Mouse (Mus musculus) kidney, adult 2 months (tissue): Measurements from ENCODE around the gene Ankrd36. TPM values are rescaled to one million over a fixed set of nuclear protein-coding genes. Genes with fewer than 3 reads are reported as not detected.

Experiments
- DNase-seq: peaks from one replicate; pipeline ENCODE4 v3.0.0; 2021
- H3K27ac ChIP-seq: fragments of 200-500 bp; 2 replicates; pipeline ENCODE4 v1.5.1; 2012; ENCODE audit warnings: low read depth, low read length, control low read depth, inconsistent platforms; ENCODE audit not compliant: insufficient read depth
- H3K27me3 ChIP-seq: fragments of 200-500 bp; replicated peaks from 2 replicates; pipeline ENCODE4 v1.6.1; 2012; ENCODE audit warnings: mild to moderate bottlenecking, moderate library complexity, low read length, inconsistent platforms; ENCODE audit not compliant: control insufficient read depth, insufficient read depth
- H3K36me3 ChIP-seq: fragments of 200-500 bp; 2 replicates; pipeline ENCODE4 v1.6.1; 2012; ENCODE audit warnings: mild to moderate bottlenecking, moderate library complexity, low read length, inconsistent platforms; ENCODE audit not compliant: control insufficient read depth, insufficient read depth
- H3K4me1 ChIP-seq: fragments of 200-500 bp; 2 replicates; pipeline ENCODE4 v1.6.1; 2011; ENCODE audit warnings: low read length; ENCODE audit not compliant: control insufficient read depth, insufficient read depth
- H3K4me3 ChIP-seq: fragments of 200-500 bp; 2 replicates; pipeline ENCODE4 v1.5.1; 2011; ENCODE audit warnings: mild to moderate bottlenecking, low read depth, low read length, control low read depth; ENCODE audit not compliant: insufficient read depth
- CTCF ChIP-seq: fragments of 200-500 bp; conservative IDR thresholded peaks from 2 replicates; pipeline ENCODE4 v1.5.1; 2011; ENCODE audit warnings: low read depth, mild to moderate bottlenecking, control low read depth, low read length, moderate library complexity, mixed read lengths; ENCODE audit not compliant: insufficient read depth, insufficient read length
- POLR2A ChIP-seq: fragments of 200-500 bp; IDR thresholded peaks from one replicate; pipeline ENCODE4 v1.6.1; 2011; ENCODE audit warnings: low read depth, low read length, control low read depth
- WGBS: fragments of 180-500 bp; shearing (Covaris S2); methylation state at CpG from one replicate; pipeline ENCODE4 v1.1.7; 2018; 5-methylcytosine and 5-hydroxymethylcytosine counted together
- polyA plus RNA-seq: library from polyadenylated mRNA; depleted of rRNA; stranded (reverse); fragments of >200 nt; gene quantifications from 2 replicates; pipeline ENCODE4 v1.2.3, GENCODE M21; 2012

Ankrd36 gene
- polyA plus RNA-seq, 1 experiment = 0.03 TPM

DNA sequence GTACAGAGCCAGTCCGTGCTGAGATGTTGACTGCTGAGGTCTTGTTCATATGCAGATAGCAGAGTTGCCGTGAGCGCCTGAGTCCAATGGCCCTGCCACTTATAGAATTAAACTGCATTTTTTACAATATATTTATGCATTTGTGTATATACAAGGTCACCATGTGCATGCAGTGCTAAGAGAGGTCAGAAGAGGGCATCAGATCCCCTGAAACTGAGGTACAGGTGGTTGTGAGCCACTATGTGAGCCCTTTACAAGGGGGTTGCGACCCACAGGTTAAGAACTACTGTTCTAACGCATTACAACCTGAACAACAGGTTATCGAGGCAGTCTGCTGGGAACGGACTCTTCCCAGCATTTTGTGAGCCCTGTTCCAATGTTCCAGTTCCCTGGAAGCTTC lies 80.8 kb downstream of the Ankrd36 start:
- WGBS = 56% methylated on average over 7 of the region's 7 CpGs
- Histone ChIP-seq H3K4me1 (no peaks in the 10 kb centered on the region), H3K27me3 (no peaks in the 10 kb centered on the region), H3K4me3 (no peak overlapping the region), H3K27ac (no peak overlapping the region), H3K36me3 (no peaks in the 10 kb centered on the region)
- peak; percentile 4 for DNase-seq
- TF ChIP-seq POLR2A (no peak), CTCF (peak; percentile 49)

- TF ChIP-seq CTCF = no peak
- no peak for TF ChIP-seq POLR2A
- Histone ChIP-seq H3K4me1 (no peaks in the 10 kb centered on the region), H3K4me3 (no peak overlapping the region), H3K27ac (no peak overlapping the region), H3K27me3 (no peaks in the 10 kb centered on the region), H3K36me3 (no peaks in the 10 kb centered on the region)
- DNase-seq = no peak
- WGBS = 64% methylated on average over 6 of the region's 6 CpGs
Measured at GRCm38 (mm10) chr11:5682541-5682940, 113.1 kb downstream of the Ankrd36 start.

DNA sequence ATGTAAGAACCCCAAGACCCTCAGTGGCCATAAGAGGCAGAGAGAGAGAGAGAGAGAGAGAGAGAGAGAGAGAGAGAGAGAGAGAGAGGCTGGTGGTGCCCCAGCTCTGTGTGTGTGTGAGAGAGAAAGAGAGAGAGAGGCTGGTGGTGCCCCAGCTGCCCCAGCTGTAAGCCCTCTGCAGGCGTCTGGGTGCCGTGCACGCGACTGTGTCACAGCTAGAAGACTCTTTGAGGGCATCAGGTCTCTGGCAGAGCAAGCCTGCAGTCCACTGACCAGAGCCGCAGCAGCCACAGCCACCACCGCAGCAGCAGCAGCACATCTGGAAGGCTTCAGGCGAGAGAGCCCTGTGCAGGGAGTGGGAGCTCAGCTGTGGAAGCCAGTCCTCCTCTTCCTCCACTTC lies 114.8 kb downstream of the Ankrd36 start:
- Histone ChIP-seq H3K27me3 (no peaks in the 10 kb centered on the region), H3K4me1 (no peaks in the 10 kb centered on the region), H3K27ac (no peak overlapping the region), H3K4me3 (no peak overlapping the region), H3K36me3 (no peaks in the 10 kb centered on the region)
- no peak for DNase-seq
- TF ChIP-seq CTCF (no peak), POLR2A (no peak)
- WGBS = 35% methylated on average over 7 of the region's 7 CpGs

DNA sequence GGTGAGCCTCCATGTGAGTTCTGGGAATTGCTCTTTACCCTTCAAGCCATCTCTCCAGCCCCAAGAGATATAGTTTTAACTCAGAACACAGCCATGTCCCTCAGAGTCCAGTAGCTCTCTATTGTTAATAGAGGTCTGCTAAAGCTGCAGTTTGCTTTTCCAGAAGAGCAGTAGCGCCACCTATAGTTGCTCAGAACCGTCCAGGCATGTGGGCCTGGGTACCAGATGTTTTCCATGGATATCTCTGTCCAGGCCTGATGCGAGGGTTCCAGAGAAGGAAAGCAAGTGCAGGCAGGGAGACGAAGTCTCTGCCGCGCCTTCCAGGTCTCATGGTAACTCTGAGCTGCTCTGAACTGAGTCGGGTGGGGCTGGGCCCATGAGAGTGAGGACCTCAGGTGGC lies 122.3 kb downstream of the Ankrd36 start:
- no peaks in the 10 kb centered on the region for H3K36me3 ChIP-seq
- TF ChIP-seq POLR2A (no peak), CTCF (peak; percentile 64)
- no peak overlapping the region for H3K4me3 ChIP-seq
- 42% methylated on average over 7 of the region's 7 CpGs for WGBS
- H3K27ac ChIP-seq = no peak overlapping the region
- no peaks in the 10 kb centered on the region for H3K4me1 ChIP-seq
- H3K27me3 ChIP-seq = no peaks in the 10 kb centered on the region
- peak; percentile 55 for DNase-seq

DNA sequence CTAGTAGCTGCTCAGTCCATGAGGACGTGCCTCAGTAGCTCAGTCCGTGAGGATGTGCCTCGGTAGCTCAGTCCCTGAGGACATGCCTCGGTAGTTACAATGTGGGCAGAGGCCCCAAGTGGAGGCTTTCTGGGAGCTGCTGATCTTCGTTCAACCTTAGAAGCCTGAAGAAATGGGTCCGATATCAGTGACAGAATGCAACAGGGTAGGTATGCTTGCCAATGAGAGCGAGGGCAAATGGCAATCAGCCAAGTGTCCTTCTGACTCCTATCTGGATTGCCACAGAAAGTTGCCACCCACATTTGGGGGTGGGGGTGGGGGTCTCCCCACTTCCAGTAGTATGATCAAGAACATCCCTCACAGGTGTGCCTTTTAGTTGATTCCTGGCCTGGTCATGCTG lies 131.3 kb downstream of the Ankrd36 start:
- DNase-seq = no peak
- H3K4me1 ChIP-seq = no peaks in the 10 kb centered on the region; the same call in 1 of the 2 replicates
- no peak overlapping the region for H3K27ac ChIP-seq
- TF ChIP-seq CTCF = no peak
- no peak for TF ChIP-seq POLR2A
- H3K4me3 ChIP-seq = no peak overlapping the region
- no peaks in the 10 kb centered on the region for H3K27me3 ChIP-seq
- H3K36me3 ChIP-seq = no peaks in the 10 kb centered on the region
- WGBS = 74% methylated on average over 7 of the region's 7 CpGs

DNA sequence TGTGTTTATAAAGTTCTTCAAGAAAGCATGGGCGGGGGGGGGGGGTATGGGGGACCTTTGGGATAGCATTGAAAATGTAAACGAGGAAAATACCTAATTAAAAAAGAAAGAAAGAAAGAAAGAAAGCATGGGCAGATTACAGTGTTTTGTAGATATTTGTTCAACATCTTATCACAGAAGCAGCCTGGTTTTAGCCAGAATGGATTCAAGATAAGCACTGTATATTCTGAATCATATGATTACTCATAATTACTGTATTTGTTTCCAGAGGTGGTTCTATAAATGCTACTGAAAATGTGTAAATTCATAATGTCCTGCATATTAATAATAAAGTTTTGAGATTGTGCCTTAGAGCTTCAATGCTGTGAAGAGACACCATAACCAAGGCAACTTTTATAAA lies 131.8 kb downstream of the Ankrd36 start:
- TF ChIP-seq CTCF (no peak), POLR2A (no peak)

DNA sequence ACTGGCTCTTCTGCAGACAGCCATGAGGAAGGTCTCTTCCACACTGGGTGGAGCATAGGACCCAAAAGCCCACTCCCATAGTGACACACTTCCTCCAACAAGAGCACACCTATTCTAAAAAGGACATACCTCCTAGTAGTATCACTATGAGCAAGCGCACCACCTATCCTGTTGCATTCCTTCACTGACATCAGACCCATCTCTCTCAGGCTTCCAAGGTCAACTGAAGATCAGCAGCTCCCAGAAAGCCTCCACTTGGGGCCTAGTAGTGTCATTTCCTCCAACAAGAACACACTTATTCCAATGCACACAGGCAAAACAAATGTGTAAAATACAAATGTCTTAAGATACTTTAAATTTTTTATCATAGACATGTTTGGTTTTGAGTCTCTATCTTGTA lies 132.3 kb downstream of the Ankrd36 start:
- no peaks in the 10 kb centered on the region for H3K36me3 ChIP-seq
- TF ChIP-seq POLR2A = no peak

More for the DNA sequence above, 131.8 kb downstream of the Ankrd36 start:
- WGBS = 88% methylated on average over 2 of the region's 2 CpGs
- Histone ChIP-seq H3K27me3 (no peaks in the 10 kb centered on the region), H3K36me3 (no peaks in the 10 kb centered on the region), H3K4me1 (no peaks in the 10 kb centered on the region; the same call in 1 of the 2 replicates), H3K4me3 (no peak overlapping the region), H3K27ac (no peak overlapping the region)
- DNase-seq = no peak

GRCm38 (mm10) chr11:5702271-5702956 lies 132.9 kb downstream of the Ankrd36 start:
- no peaks in the 10 kb centered on the region for H3K36me3 ChIP-seq
- WGBS = 57% methylated on average over 5 of the region's 5 CpGs
- H3K27me3 ChIP-seq = no peaks in the 10 kb centered on the region
- TF ChIP-seq CTCF (no peak), POLR2A (no peak)
- H3K27ac ChIP-seq = no peak overlapping the region
- no peak for DNase-seq
- no peaks in the 10 kb centered on the region; the same call in 1 of the 2 replicates for H3K4me1 ChIP-seq
- H3K4me3 ChIP-seq = no peak overlapping the region

More for the DNA sequence above, 132.3 kb downstream of the Ankrd36 start:
- Histone ChIP-seq H3K27me3 (no peaks in the 10 kb centered on the region), H3K4me1 (no peaks in the 10 kb centered on the region; the same call in 1 of the 2 replicates), H3K4me3 (no peak overlapping the region), H3K27ac (no peak overlapping the region)
- no peak for DNase-seq
- 100% methylated on average over 1 of the region's 1 CpGs for WGBS
